Mouse (Mus musculus): ENCODE data around the gene Spz1. TPM values are rescaled to one million over a fixed set of nuclear protein-coding genes. Genes with fewer than 3 reads are reported as not detected.

Spz1 gene
- polyA plus RNA-seq, 1 experiment from 2014 or later, result not detected

DNA sequence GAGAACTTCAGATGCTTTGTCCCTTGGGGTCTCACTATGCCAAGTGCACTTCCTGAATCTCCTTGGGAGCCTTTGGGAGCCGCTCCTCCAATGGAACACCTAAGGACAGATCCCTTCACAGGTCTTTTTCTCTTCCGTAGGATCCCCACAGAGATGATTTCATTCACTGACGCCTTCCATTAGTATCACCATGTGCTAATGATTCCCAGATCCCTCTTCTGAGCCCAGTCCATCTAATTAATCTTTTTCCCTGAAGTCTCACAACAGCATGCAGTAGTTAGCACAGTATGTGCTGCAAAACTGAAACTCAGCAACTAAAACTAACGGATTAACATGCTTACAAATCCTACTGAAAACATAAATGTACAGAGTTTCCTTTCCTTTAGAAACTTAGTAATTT is 36.8 kb downstream of the Spz1 start:
- no peaks in the 10 kb centered on the region for H3K36me3 ChIP-seq (ENCODE audit: control insufficient read depth, insufficient read depth, low read length)
- H3K4me1 ChIP-seq (ENCODE audit: control insufficient read depth, insufficient read depth, low read depth, low read length), result no peaks in the 10 kb centered on the region
- no peak overlapping the region for H3K4me3 ChIP-seq (ENCODE audit: low read length)
- ATAC-seq, result no peak
- no peak overlapping the region for H3K4me2 ChIP-seq (ENCODE audit: low read length)
- no peaks in the 10 kb centered on the region for H3K27me3 ChIP-seq (replicated peaks; ENCODE audit: control insufficient read depth, insufficient read depth, low read length)
- H3K9ac ChIP-seq (ENCODE audit: low read depth, low read length), result no peak overlapping the region
- WGBS, result 49% methylated on average over 4 of the region's 4 CpGs
- H3K27ac ChIP-seq (ENCODE audit: low read depth, low read length), result no peak overlapping the region
- no peaks in the 10 kb centered on the region for H3K9me3 ChIP-seq (ENCODE audit: control insufficient read depth, low read length)

DNA sequence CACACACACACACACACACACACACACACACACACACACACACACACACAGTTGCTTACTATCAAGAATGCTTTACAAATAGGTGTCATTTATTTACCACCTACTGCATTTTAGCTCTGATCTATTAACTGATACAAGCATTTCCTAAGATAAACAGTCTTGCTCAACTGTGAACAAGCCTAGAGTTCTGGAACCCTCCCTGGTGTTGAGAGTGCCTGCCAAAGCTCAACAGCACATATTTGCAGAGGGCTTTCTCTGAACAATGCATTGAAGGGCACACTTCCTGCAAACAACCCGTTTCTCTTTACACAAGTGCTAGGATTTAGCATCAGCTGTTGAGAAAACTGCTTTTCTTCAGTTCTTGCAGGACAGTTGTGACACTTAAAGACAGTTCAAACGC is 42.2 kb downstream of the Spz1 start:
- WGBS, result 71% methylated on average over 2 of the region's 2 CpGs
- H3K9ac ChIP-seq (ENCODE audit: low read depth, low read length), result no peak overlapping the region
- no peak for ATAC-seq

DNA sequence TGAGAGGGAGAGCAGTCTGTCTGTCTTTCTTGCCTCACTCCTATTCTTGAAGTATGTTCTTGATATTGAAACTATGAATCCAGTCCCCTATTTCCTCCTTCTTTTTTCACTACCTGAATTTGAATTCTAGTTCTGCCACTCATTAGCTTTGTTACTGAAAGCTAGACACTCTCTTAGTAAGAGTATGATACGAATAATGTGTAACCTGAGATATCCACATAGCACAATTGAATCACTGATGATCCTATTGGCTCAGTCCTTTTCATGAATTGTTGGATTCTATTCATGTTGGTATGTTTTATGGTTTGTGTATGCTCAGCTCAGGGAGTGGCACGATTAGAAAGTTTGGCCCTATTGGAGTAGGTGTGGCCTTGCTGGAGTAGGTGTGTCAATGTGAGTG is 43.8 kb downstream of the Spz1 start:
- H3K4me1 ChIP-seq (ENCODE audit: control insufficient read depth, insufficient read depth, low read depth, low read length), result peaks cover 8% of the 10 kb centered on the region
- ATAC-seq, result no peak
- H3K27ac ChIP-seq (ENCODE audit: low read depth, low read length), result no peak overlapping the region
- H3K27me3 ChIP-seq (replicated peaks; ENCODE audit: control insufficient read depth, insufficient read depth, low read length), result no peaks in the 10 kb centered on the region
- no peak overlapping the region for H3K9ac ChIP-seq (ENCODE audit: low read depth, low read length)
- WGBS, result 86% methylated on average over 2 of the region's 2 CpGs
- H3K4me3 ChIP-seq (ENCODE audit: low read length), result no peak overlapping the region
- H3K36me3 ChIP-seq (ENCODE audit: control insufficient read depth, insufficient read depth, low read length), result no peaks in the 10 kb centered on the region
- H3K4me2 ChIP-seq (ENCODE audit: low read length), result no peak overlapping the region
- H3K9me3 ChIP-seq (ENCODE audit: control insufficient read depth, low read length), result no peaks in the 10 kb centered on the region

More for the DNA sequence above, 42.2 kb downstream of the Spz1 start:
- H3K27ac ChIP-seq (ENCODE audit: low read depth, low read length), result no peak overlapping the region
- H3K4me2 ChIP-seq (ENCODE audit: low read length), result no peak overlapping the region
- no peaks in the 10 kb centered on the region for H3K27me3 ChIP-seq (replicated peaks; ENCODE audit: control insufficient read depth, insufficient read depth, low read length)
- no peaks in the 10 kb centered on the region for H3K36me3 ChIP-seq (ENCODE audit: control insufficient read depth, insufficient read depth, low read length)
- no peak overlapping the region for H3K4me3 ChIP-seq (ENCODE audit: low read length)
- H3K9me3 ChIP-seq (ENCODE audit: control insufficient read depth, low read length), result no peaks in the 10 kb centered on the region
- H3K4me1 ChIP-seq (ENCODE audit: control insufficient read depth, insufficient read depth, low read depth, low read length), result peaks cover 6% of the 10 kb centered on the region

DNA sequence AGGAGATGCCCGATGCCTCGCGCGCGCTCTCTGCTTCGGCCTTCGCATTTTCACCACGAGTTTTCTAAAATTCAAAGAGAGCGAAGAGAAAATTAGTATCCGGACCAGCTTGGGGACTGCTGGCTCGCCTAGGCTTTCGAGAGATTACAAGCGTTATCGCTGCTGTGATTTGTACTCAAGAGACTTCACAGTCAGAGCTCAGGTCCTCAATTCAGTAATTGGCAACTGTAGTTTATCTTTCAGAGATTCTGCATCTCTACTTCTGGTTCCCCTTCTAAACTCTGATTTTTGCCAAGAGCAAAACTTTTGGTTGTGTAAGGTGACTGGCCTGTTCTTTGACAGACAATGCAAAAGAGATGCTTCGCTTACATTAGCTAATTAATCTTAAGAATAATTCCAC is 44.7 kb downstream of the Spz1 start:
- Histone ChIP-seq H3K27me3 (replicated peaks; ENCODE audit: control insufficient read depth, insufficient read depth, low read length) (no peaks in the 10 kb centered on the region), H3K4me3 (ENCODE audit: low read length) (peak overlapping the region; percentile 91), H3K4me1 (ENCODE audit: control insufficient read depth, insufficient read depth, low read depth, low read length) (peaks cover 8% of the 10 kb centered on the region), H3K27ac (ENCODE audit: low read depth, low read length) (peak overlapping the region; percentile 94), H3K4me2 (ENCODE audit: low read length) (peak overlapping the region; percentile 70), H3K36me3 (ENCODE audit: control insufficient read depth, insufficient read depth, low read length) (no peaks in the 10 kb centered on the region), H3K9me3 (ENCODE audit: control insufficient read depth, low read length) (no peaks in the 10 kb centered on the region), H3K9ac (ENCODE audit: low read depth, low read length) (peak overlapping the region; percentile 97)
- ATAC-seq, result no peak
- WGBS, result 2% methylated on average over 15 of the region's 15 CpGs

DNA sequence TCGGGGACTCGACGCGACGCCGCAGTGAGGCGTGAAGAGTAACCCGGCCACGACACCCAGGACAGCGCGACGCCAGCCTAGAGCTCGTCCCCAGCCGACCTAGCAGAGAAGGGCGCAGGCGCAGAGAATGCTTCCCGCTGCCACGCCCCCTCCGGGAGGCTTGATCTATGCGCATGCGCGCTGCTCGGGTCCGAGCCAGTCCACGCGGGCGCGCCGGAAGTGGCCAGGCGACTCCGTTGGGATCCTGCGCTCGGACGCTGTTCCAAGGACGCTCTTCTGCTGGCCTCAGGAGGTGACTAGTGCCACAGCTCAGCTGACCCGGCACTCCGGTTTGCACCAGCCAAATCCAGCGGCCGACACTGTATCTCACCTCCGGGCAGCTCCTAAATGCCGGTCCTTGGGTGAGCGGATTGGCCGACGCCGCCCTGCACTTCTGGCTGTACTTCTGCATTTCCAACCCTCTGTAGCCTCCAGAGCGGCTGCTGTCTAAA is 45.2 kb downstream of the Spz1 start, which contains the start of gene Zfyve16:
Gene Zfyve16 (minus strand): TSS at position 148 of the 491 bp plus-strand sequence.
- H3K27ac ChIP-seq (ENCODE audit: low read depth, low read length), result peak within 1 kb of the TSS; percentile 94
- no peaks in the 10 kb centered on the region for H3K36me3 ChIP-seq (ENCODE audit: control insufficient read depth, insufficient read depth, low read length)
- ATAC-seq, result peak; percentile 98
- H3K9ac ChIP-seq (ENCODE audit: low read depth, low read length), result peak within 1 kb of the TSS; percentile 97
- peak within 1 kb of the TSS; percentile 91 for H3K4me3 ChIP-seq (ENCODE audit: low read length)
- H3K4me1 ChIP-seq (ENCODE audit: control insufficient read depth, insufficient read depth, low read depth, low read length), result peaks cover 8% of the 10 kb centered on the region
- H3K27me3 ChIP-seq (replicated peaks; ENCODE audit: control insufficient read depth, insufficient read depth, low read length), result no peaks in the 10 kb centered on the region
- 0% methylated on average over 46 of the region's 46 CpGs for WGBS
- no peaks in the 10 kb centered on the region for H3K9me3 ChIP-seq (ENCODE audit: control insufficient read depth, low read length)
- H3K4me2 ChIP-seq (ENCODE audit: low read length), result peak within 1 kb of the TSS; percentile 70

DNA sequence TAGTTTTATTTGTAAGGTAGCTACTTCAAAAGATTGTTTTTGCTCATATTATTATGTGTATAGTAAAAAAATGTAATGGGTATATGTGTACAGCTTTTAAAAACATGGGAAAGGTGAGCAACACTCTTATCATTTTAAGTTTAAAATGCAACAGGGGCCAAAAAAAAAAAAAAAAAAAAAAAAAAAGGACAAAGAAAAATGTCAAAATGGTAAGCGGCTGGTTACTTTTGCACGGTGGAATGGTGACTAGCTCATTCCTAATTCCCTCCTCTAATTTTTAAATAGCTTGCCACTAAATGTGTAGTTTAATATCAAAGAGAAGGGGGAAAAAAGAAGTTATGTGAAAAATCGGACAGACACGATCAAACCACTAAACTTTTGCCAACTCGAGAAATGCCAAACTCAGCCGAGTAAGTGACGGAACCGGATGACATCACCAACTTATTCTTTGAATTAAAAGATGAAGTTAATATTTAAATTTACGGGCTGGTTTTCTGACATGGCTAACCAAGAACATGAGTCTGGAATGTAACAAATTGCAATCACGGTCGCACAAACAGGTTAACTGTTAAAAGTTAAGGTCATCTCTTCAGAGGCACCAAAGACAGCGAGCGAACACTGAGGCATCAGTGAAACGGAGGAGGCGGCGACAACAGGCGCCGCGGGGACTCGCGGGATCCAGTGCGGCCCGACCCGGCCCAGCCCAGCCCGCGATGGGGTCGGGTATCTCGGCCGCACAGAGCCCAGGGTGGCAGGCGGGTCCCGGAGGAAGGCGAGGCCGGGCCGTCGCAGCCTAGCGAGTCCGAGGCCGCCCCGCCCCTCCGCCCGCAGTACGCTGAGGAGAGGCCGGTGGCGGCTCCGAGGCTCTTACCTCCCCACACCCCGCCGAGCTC is 45.9 kb downstream of the Spz1 start:
- H3K4me2 ChIP-seq (ENCODE audit: low read length), result peak overlapping the region; percentile 70
- H3K36me3 ChIP-seq (ENCODE audit: control insufficient read depth, insufficient read depth, low read length), result no peaks in the 10 kb centered on the region
- H3K4me1 ChIP-seq (ENCODE audit: control insufficient read depth, insufficient read depth, low read depth, low read length), result peaks cover 8% of the 10 kb centered on the region
- H3K27me3 ChIP-seq (replicated peaks; ENCODE audit: control insufficient read depth, insufficient read depth, low read length), result no peaks in the 10 kb centered on the region
- peak overlapping the region; percentile 91 for H3K4me3 ChIP-seq (ENCODE audit: low read length)
- H3K27ac ChIP-seq (ENCODE audit: low read depth, low read length), result peak overlapping the region; percentile 94
- peak overlapping the region; percentile 97 for H3K9ac ChIP-seq (ENCODE audit: low read depth, low read length)
- H3K9me3 ChIP-seq (ENCODE audit: control insufficient read depth, low read length), result no peaks in the 10 kb centered on the region
- peak; percentile 94 for ATAC-seq
- 3% methylated on average over 32 of the region's 47 CpGs for WGBS

Other genes starting within 250 kb of the Spz1 start
- 4.9 and 5.5 TPM in 2 replicates for gene Dhfr, start 221.4 kb downstream of the Spz1 start, polyA plus RNA-seq (2015; fragmentation: Nextera tagmentation; extraction: Ambion mirVana)
- 20.9 and 21.5 TPM in 2 replicates for gene Msh3, start 221.2 kb downstream of the Spz1 start, polyA plus RNA-seq (2015; fragmentation: Nextera tagmentation; extraction: Ambion mirVana)
- gene Ankrd34b, start 150.3 kb downstream of the Spz1 start, polyA plus RNA-seq (2015; fragmentation: Nextera tagmentation; extraction: Ambion mirVana), result 4.0 and 5.0 TPM in 2 replicates
- gene Fam151b, start 92.2 kb downstream of the Spz1 start, polyA plus RNA-seq (2015; fragmentation: Nextera tagmentation; extraction: Ambion mirVana), result not detected in 2 replicates
- 9.1 and 9.2 TPM in 2 replicates for gene Zfyve16, start 45.3 kb downstream of the Spz1 start, polyA plus RNA-seq (2015; fragmentation: Nextera tagmentation; extraction: Ambion mirVana)
- gene Serinc5, start 34.9 kb upstream of the Spz1 start, polyA plus RNA-seq (2015; fragmentation: Nextera tagmentation; extraction: Ambion mirVana), result 14.7 and 19.7 TPM in 2 replicates
- gene Thbs4, start 218.6 kb upstream of the Spz1 start, polyA plus RNA-seq (2015; fragmentation: Nextera tagmentation; extraction: Ambion mirVana), result 2.3 and 6.0 TPM in 2 replicates